Mouse (Mus musculus) stomach, postnatal 0 days (tissue): ENCODE measurements around the gene Carns1.

Experiments used
- CTCF ChIP-seq: IDR thresholded peaks from 2 replicates; pipeline ENCODE4 v1.5.1; 2016; ENCODE audit warnings: antibody characterized with exemption, low read depth, mild to moderate bottlenecking, moderate library complexity
- EP300 ChIP-seq: optimal IDR thresholded peaks from 2 replicates; pipeline ENCODE3; 2016; ENCODE audit warnings: antibody characterized with exemption

GRCm38 (mm10) chr19:4215451-4215840 lies 40.2 kb upstream of the Carns1 start:
- TF ChIP-seq CTCF = no peak
- no peak for TF ChIP-seq EP300
